Mouse (Mus musculus) T-helper 2 cell (primary cell): Measurements from ENCODE around the gene Rars.
"Not testable (repeated sequence)": the region's sequence is repeated elsewhere in the genome, so short reads cannot be mapped to it uniquely, and the experiment has no call there.

Experiments used
- in situ Hi-C: fragments of 300-600 bp; cut with MboI, MseI; formaldehyde crosslinking; loops from one replicate; pipeline ENCODE4 v1.15.1; 2025; ENCODE audit warnings: high pct_unique_total_duplicates

Rars gene

GRCm38 (mm10) chr11:35838345-35839338 is 4.3 kb upstream of the Rars start:
- in situ Hi-C loops, result no loop called here

DNA sequence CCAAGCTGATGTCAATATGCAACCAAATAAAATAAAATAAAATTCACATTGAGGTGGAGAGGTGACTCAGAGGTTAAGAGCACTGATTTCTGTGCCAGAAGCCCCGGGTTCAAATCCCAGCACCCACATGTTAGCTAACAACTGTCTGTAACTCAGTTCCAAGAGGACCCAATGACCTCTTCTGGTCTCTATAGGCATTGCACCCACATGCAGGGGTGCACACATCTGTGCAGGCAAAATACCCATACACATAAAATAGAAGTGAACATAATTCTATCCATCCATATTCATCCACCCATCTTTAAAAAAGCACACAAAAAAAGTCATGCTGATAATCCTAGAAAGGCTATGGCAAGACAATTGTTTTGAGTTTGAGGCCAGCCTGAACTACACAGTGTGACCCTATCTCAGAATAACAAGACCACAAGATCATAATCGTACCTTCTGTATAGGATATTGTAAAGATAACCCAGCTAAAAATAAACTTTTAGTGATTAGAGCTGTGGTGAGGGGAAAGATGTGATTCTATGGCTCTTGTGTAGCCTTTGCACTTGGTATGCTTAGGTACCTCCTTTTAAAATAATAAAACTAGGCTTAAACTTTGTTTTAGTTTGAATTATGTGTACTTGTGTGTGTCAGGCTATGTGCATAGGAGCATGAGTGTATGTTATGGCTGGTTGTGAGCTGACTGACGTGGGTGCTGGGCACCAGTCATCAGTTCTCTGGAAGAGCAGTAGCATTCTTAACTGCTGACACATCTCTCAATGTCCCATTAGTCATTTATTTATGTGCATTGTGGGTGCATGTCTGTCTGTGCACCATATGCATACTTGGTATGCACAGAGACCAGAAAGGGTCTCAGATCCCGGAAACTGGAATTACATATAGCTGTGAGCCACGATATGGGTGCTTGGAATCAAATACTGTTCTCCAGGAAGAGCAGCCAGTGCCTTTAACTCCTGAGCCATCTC is 3.1 kb upstream of the Rars start:
- in situ Hi-C loops, result no loop called here

DNA sequence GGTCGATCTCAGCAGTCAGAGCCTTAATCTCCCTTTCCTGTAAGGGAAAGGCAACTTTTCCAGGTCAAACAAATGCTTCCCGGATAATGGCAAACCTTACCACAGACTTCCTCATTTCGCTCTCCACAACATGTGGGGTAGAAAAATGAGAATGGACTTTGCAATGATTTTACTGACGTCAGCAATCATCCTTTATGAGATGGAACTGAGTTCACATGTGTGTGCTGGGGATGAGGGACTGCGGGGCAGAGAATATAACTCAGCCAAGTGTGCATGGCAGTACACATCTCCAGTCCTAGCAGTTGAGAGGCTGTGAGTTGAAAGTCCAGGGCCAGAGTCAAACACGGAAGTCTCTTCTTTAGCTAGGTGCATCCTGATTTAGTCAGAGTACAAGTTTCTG is 1.0 kb downstream of the Rars start:
- in situ Hi-C loops, result loop anchor here (5.0 kb wide), 1 partner anchor 66 kb away; the partner anchor contains the start of gene Pank3

- in situ Hi-C loops, result loop anchor here (5.0 kb wide), 1 partner anchor 65 kb away; the partner anchor contains the start of gene Pank3
Observed at GRCm38 (mm10) chr11:35832139-35832538, 2.2 kb downstream of the Rars start.

- in situ Hi-C loops, result loop anchor here (5.0 to 10.0 kb wide), 2 partner anchors 1000 to 1113 kb away; no protein-coding TSS in a partner anchor
Observed at GRCm38 (mm10) chr11:35827714-35828113, 6.6 kb downstream of the Rars start.

DNA sequence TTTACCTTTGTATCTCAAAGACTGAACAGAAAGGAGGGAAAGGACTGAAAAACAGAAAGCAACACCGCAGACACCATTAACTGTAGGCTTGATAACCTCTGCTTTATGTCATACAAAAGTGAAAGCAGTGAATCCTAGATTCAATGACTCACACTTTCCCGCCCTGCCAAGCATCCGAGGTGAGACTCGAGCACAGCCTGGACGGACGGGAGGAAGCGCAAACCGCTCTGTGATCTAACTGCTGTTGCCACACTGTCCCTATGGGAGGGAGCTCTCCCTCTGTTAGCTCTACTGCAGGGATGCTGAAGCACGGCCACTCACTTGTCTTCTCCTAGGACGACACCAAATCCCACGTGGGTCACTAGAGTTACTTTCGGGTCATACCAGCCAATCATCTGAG is 18.0 kb downstream of the Rars start:
- in situ Hi-C loops, result no loop called here

- in situ Hi-C loops, result no loop called here
Observed at GRCm38 (mm10) chr11:35811458-35811857, 22.8 kb downstream of the Rars start.

DNA sequence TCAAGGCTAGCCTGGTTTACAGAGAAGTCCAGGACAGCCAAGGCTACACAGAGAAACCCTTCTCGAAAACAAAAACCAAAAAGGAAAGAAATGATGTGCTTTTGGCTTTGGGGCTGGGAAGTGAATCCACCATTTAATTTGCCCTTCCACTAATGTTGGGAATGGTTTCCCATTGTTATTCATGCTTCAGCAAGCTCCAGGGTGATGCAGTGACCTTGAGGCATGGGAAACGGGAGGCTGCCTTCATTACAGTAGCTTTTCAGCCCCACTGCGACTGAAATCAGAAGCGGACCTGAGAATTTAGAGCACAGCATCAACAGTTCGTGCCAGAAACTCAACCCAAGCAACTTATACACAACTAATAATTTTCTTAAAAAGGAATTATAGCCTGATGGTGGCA is 33.0 kb downstream of the Rars start:
- in situ Hi-C loops, result no loop called here

DNA sequence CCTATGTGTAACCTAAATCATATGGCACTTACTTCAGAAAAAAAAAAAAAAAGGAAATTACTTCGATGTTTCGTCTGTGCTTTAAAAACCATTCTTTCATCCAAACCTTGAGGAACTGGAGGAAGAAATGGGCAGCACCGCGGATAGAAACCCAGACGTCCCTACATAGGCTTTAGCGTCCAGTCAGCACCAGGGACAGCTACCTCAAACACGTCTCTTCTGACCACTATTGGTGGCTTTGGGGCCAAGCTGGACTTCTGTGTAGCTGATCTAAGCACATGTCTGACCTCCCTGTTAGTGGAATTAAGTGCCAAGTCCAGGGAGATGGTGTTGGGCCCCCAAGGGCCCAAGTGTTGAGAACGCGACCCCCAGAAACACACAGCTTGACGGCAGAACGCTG is 35.4 kb downstream of the Rars start, which contains the start of gene Fbll1:
Gene Fbll1, minus strand, starts transcription at position 11 of the 400 bp plus-strand sequence.
- in situ Hi-C loops, result no loop called here

DNA sequence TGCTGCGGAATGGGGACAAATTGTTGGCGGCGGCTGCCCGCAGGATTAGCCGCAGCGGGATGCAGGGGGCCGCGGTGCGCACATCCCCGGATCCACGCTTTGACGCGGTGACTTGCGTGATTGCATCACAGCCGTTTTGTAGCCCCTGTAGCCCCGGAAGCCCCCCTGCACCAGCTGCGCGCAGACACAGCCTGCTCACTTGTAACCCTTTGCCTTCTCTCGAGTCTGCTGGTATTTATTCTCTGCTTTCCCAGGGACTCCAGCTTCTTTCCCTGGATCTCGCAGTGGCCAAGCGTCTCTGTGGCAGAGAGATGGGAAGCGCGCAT is 35.8 kb downstream of the Rars start:
- in situ Hi-C loops, result no loop called here

DNA sequence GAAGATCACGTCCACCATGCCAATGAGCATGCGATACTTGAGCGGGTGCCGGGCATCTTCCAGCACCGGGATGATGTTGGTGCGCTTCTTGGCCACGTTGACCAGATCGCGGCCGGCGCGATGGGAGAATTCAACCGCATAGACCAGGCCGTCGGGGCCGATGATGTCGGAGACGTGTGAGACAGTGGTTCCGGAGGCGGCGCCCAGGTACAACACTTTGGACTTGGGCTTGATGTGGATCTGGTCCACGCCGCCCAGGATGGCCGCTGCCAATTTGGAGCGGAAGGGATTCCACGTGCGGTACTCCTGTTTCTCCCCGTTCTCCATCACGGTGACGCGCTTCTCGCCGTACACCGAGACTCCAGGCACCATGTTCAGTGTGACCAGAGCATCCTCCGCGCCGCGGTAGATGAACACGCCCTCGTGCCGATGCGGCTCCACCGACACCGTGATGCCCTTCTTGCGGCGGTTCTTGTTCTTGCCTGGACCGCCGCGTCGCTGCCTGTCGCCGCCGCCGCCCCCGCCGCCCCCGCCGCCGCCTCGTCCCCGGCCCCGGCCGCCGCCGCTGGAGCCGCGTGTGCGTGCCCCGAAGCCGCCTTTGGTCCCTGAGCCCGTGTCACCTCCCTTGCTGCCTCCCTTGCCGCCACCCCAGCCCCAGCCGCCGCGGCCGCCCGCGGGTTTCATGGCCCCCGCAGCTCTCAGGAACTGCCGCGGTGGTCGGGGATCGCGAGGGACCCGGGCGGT is 36.4 kb downstream of the Rars start:
- in situ Hi-C loops, result no loop called here

DNA sequence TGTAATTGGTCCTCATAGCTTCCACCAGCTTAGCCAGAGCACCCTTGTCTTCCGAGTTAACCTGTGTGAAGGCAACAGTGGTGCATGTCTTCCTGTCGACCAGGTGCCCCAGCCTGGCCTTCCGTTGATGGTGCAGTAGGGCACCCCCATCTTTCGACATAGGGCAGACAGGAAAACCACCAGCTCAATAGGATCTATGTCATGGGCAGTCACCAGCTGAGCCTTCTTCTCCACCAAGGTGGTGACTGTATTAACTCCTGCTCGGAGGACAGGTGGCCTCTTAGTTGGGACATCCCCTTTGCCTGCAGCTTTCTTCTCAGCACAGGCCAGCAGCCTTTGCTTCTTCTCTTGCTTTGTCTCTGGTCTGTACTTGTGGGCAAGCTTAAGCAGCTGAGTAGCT is 41.5 kb downstream of the Rars start:
- in situ Hi-C loops, result not testable (repeated sequence)

GRCm38 (mm10) chr11:35788443-35788842 is 45.9 kb downstream of the Rars start:
- in situ Hi-C loops, result no loop called here

DNA sequence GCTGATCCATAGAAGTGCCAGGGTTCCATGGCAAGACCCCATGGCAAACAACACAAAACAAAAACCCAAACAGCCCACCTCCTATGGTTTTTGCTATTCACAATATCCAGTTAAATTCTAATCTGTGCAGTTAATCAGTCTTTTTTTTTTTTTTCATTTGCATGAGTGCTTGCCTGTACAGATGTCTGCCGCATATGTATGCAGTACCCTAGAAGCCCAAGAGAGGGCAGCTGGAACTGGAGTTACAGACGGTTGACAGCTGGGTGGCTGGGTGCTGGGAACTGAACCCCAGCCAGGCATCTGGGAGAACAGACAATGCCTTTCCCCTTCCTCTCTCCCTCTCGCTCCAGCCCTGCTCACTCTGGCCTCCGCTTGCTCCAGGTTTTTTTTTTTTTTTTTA is 49.8 kb downstream of the Rars start:
- in situ Hi-C loops, result no loop called here

- in situ Hi-C loops, result no loop called here
Observed at GRCm38 (mm10) chr11:35784002-35784401, 50.3 kb downstream of the Rars start.

GRCm38 (mm10) chr11:35783038-35783437 is 51.3 kb downstream of the Rars start:
- in situ Hi-C loops, result no loop called here

DNA sequence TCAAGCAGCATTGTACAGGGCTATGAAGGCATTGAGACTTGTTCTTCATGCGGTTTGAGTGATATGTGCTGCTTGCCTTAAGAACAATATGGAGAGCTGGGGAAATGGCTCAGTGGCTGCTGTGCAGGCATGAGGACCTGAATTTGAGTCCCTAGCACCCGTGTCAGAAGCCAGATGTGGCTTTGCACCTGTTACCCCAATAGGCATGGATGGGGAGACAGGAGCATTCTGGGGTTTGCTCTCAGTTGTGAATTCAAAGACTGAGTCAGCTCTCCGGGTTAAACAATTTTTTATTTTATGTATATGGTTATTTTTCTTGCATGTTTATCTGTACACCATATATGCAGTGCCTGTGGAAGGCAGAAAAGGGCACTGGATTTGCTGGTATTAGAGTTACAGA is 51.9 kb downstream of the Rars start:
- in situ Hi-C loops, result no loop called here

- in situ Hi-C loops, result no loop called here
Observed at GRCm38 (mm10) chr11:35780336-35780735, 54.0 kb downstream of the Rars start.

DNA sequence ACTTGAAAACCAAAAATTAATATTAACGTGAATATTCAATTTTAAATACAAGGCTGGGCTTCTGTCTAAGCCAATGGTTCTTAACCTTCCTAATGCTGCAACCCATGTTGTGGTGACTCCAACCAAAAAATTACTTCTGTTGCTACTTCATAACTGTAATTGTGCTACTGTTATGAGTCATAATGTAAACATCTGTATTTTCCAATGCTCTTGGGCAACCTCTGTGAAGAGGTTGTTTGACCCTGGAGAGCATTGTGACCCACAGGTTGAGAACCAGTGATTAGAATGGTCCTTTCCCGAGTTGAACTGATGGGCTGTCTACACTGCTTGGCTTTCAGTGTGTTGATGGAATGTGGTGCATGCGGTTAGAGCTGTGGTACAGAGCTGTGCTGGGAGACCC is 57.9 kb downstream of the Rars start:
- in situ Hi-C loops, result loop anchor here (5.0 to 10.0 kb wide), 2 partner anchors 959 to 1062 kb away; no protein-coding TSS in a partner anchor

GRCm38 (mm10) chr11:35775606-35776005 is 58.7 kb downstream of the Rars start:
- in situ Hi-C loops, result loop anchor here (5.0 to 10.0 kb wide), 2 partner anchors 958 to 1061 kb away; no protein-coding TSS in a partner anchor
